Mouse (Mus musculus) R1 (cell line): ENCODE results near the gene Cnksr3.
A peak's percentile ranks its signal among the peaks of the same experiment; 100 is the strongest.

Experiments
- DNase-seq: peaks from one replicate; pipeline ENCODE4 v3.0.0-alpha.2; 2018; ENCODE audit warnings: low read depth, low spot score

Cnksr3 gene

DNA sequence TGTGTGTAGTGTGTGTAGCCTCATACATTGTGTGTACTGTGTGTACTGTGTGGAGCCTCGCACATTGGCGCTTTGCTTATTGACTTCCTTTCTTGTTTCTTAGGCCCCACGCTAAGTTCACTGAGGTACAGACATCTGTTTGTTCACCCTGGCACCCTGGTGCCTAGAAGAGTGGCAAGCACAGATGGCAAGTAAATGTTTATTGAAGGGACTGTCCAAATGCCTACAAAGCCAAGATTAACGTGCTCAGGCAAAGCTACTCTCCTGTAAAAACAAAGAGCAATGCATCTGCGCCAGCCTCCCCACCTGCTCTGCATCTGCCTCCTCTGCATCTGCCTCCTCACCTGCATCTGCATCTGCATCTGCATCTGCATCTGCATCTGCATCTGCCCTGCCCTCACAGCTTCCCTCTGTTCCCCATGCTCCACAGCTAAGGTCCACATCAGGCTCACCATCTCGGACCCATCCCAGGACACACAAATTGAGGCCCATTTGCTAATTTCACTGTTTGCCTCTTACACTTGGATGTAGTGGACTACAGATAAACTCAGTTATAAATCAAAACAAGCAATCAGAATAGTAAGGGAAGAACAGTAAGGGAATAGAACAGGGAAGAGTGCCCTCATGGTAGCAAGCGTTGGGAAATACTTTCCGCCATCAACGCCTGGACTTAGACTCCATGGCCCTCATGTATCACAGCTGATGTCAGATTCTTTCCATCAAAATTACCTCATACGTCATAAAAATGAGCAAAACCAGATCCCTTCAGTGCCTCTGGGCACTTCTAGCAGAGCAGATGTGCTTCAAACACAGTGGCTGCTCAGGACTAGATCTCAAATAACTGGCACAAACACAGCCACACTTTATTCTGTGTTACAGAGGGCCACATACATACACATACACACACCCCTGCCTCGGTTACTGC is 62.1 kb downstream of the Cnksr3 start:
- DNase-seq, result no peak

GRCm38 (mm10) chr10:7145614-7146013 is 66.4 kb downstream of the Cnksr3 start:
- DNase-seq, result no peak

- DNase-seq, result no peak
These were observed 67.8 kb downstream of the Cnksr3 start for GRCm38 (mm10) chr10:7144081-7144783.

DNA sequence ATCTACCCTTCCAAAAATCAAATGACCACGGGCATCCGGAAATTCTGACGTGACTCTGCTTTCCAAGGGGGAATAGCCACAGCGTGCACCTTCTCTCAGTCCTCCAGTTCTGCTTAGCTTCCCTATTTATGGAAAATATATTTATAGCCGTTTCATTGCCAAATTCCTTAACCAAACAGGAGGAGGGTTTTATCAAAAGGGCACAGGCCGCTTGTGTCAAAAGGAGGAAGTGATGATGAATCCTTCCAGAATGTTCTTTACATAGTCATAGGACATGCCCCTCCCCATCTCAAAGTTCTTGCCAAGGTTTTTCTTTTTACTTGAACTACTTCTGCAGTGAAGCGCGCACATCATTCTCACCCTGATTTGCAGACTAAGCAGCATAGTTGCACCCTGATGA is 69.8 kb downstream of the Cnksr3 start:
- DNase-seq, result no peak

GRCm38 (mm10) chr10:7140282-7140681 is 71.8 kb downstream of the Cnksr3 start:
- no peak for DNase-seq

DNA sequence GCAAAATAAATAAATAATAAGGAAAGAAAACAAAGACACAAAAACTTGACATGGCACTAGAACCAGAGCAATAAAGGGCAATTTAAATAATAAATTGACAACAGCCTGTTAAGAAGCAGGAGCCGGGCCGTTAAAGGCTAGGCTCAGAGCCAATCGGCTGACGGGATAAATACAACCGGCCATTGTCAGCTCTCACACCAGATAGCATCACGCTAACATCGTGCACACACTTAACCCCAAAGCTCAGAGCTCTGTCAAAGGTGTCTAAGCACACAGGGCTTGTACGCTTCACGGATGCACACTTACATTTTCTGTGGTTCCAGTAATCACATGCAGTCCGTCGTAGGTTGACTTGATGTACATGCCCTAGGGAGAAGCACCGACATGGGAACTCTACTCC is 74.0 kb downstream of the Cnksr3 start:
- DNase-seq, result no peak

DNA sequence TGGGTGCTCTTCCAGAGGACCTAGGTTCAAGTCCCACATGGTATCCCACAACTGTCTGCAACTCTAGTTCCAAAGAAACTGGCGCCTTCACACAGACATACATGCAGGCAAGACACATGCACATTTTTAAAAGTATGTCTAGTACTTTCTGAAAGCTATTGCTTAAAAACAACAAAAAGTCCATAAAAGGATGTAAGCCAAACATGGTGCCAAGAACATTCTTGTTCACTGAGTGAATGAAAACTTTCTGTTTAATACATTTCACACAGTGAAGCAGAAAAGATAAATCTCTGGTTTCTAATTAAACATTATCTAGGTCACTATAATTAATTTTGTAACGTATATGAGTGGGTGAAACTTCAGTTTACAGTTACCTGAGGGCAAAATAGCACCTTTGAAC is 76.3 kb downstream of the Cnksr3 start:
- no peak for DNase-seq

- no peak for DNase-seq
These were observed 79.0 kb downstream of the Cnksr3 start for GRCm38 (mm10) chr10:7133005-7133404.

- DNase-seq, result no peak
These were observed 80.6 kb downstream of the Cnksr3 start for GRCm38 (mm10) chr10:7131441-7131840.

DNA sequence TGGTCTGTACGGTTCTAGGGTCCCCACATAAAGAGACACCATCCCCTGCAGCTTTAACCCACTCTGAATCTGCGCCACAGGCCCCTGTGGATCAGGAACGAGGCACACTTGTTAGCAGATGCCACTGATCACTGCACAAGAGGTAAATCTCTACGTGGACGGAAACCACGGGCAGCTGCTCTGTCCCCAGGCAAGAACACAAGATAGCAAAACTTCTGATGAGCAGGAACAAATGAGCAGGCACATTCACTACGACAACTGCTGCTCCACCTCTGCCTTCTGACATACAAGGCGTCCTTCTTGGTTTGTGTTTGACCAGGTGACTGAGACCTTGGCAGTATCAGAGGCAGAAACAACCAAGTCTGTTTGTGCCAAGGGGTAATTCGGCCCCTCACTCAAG is 84.2 kb downstream of the Cnksr3 start:
- DNase-seq, result no peak

DNA sequence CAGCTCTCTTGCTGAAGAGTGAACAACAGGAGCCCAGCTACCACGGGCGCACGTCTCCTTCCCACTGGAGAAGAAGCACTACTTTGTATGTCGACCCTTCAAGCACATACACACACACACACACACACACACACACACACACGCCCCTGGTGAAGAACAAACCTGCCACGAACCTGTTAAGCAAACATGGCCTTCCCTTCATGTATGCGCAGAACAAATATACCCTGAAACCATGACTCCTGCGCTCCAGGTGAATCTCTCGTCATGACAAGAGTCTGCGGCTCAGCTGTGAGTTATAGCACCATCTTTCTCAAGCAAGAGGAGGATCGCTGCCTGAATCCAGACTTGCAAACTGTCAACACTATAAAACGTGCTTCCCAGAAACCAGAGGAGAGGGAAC is 85.2 kb downstream of the Cnksr3 start:
- DNase-seq, result no peak

DNA sequence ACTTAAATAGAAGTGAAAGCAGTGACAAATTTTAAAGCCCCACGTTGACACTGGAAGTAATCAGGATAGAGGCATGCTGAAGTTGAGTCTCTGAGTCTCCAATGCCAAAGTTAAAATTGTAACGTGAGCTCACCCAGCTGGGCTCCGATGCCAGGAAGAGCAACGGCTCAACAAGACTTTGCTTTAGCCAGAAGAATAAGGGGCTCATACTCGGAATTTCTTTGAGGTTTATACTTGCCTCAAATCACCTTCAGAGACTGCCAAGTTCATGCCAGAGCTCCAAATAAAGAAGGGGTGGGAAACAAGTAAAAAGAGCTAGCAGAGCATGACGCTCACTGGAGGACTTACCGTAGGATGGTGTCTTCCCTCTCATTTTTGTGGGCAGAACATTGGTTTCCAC is 85.8 kb downstream of the Cnksr3 start:
- no peak for DNase-seq

- DNase-seq, result peak; percentile 91
These were observed 87.0 kb downstream of the Cnksr3 start for GRCm38 (mm10) chr10:7124993-7125392.

DNA sequence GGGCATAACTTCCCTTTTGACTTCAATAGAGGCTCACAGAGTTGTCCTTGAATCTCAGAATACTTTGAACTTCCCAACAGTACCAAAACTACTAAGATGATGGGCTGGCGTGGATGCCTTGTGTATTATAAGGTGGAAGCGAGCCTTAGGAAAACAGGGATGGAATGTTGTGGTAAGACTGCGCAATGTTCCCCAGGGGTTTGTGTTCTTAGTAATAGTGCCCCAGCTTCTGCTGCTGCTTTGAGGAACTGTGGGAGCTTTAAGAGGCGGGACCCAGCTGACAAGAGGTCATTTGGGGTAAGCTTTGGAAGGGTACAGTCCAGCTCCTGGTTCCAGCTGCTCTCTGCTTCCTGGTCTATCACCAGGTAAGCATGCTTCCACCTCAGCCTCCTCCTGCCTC is 89.7 kb downstream of the Cnksr3 start:
- no peak for DNase-seq

GRCm38 (mm10) chr10:7120206-7120605 is 91.8 kb downstream of the Cnksr3 start:
- DNase-seq, result no peak

- no peak for DNase-seq
These were observed 93.6 kb downstream of the Cnksr3 start for GRCm38 (mm10) chr10:7118258-7119077.

GRCm38 (mm10) chr10:7117785-7118184 is 94.3 kb downstream of the Cnksr3 start:
- DNase-seq, result no peak

DNA sequence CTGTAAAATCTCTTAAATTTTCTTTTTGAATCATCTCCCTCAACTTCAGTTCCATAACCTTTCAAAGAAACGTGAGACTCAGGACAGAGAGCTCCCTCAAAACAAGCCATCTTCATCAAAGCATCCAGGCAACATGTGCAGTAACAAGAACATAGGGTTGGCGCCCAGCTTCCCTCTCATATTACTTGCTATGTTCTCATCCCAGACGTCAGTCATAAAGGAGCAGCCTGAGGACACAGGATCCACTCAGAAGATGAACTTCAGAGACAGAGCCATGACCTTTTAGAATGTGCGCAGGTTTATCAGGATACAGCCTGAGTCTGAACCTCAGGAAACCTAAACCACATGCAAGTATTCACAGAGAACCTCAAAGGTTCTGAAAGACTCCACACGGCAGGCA is 97.2 kb downstream of the Cnksr3 start:
- no peak for DNase-seq

DNA sequence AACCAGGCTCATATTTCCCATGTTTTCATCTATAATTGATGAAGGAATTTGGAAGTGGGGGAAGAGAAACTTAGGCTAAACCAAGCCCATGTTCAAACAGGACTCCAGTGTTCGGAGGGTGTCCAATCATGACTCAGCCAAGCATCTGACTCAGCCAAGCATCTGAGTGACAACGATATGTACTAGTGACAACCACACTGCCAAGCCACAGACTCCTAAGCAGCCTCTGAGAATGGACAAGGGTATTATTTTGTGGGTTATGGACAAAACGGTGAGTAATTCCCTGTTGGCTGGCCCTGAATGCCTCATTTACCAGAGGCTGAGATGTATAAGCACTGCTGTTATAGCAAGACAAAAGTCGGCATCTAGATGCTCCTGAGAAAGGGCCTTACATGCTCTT is 98.3 kb downstream of the Cnksr3 start:
- DNase-seq, result no peak

- no peak for DNase-seq
These were observed 98.9 kb downstream of the Cnksr3 start for GRCm38 (mm10) chr10:7113144-7113543.

DNA sequence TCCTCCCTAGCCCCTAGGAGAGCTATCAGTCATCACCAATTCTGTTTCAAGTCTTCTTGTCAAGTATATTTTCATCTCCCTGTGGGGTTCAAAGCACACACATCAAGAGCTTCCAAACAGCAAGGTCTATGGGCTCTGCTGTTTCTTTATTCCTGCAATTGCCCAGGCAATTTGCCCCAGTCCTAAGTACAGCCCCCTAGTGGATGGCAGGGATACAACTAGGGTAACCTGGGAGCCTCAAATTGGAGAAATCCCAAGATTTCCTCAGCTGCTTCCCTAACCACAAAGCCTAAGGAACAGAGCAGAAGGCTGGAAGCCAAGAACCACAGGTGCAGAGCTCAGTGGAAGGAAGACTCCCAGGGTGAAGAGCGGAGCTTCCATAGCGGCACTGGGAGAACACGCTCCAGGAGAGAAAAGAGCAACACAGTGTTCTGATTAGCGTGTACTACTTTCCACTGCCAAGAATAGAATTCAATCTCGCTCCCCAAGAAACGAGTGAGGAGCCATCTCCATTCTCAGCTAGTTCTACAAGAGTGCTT is 100.5 kb downstream of the Cnksr3 start:
- no peak for DNase-seq

DNA sequence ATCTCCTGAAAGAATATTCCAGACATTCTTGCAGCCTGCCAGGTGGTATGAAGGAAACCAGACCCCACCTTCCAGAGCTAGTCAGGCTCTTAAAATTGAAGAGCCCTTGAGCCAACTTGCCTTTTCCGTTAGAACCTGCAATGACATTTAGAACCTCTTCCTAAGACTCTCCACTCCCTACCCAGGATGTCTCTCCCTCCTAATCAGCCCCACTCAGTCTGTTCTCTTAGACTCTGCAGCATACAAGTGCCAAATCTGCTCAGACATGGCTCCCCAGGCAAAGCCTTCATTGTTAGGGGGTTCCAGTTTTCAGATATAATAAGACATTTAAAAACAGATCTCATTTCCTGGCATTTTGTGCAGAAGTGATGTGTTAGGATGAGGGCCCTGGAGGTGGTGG is 108.2 kb downstream of the Cnksr3 start:
- no peak for DNase-seq
